Mouse (Mus musculus) Patski (cell line): ENCODE results near the gene Mpp5. TPM values are rescaled to one million over a fixed set of nuclear protein-coding genes. Genes with fewer than 3 reads are reported as not detected.
A peak's percentile ranks its signal among the peaks of the same experiment; 100 is the strongest.

Source experiments
- ATAC-seq: fragments of 100-300 bp; one replicate; pipeline ENCODE4 v1.8.0; 2021
- CTCF ChIA-PET: fragments of 350-600 bp; sonication (Branson Sonifier 250); formaldehyde crosslinking; loops from one replicate; lab custom pipeline; 2022; ENCODE audit warnings: inconsistent platforms; lab: Charles Lee
- POLR2A ChIA-PET: fragments of 350-600 bp; sonication (Branson Sonifier 250); formaldehyde crosslinking; loops from one replicate; lab custom pipeline; 2022; ENCODE audit warnings: antibody characterized with exemption, inconsistent platforms; lab: Charles Lee
- DNase-seq: peaks from one replicate; pipeline ENCODE4 v3.0.0-alpha.2; 2011; ENCODE audit warnings: low read depth, low spot score
- H3K27me3 ChIP-seq: fragments of 371-371 bp; one replicate; pipeline ENCODE4 v1.5.1; 2021
- CTCF ChIP-seq: fragments of 100-300 bp; IDR thresholded peaks from one replicate; pipeline ENCODE4 v1.5.1; 2021
- in situ Hi-C: fragments of 300-500 bp; cut with MboI; formaldehyde crosslinking; loops from 3 replicates; pipeline ENCODE4 v1.11.1; 2018; ENCODE audit warnings: low pct_unique_long_range_greater_than_20kb, mixed read lengths
- polyA plus RNA-seq: library from polyadenylated mRNA; unstranded; gene quantifications from one replicate; pipeline ENCODE4 v1.2.3, GENCODE M21; 2021

Gene Mpp5
- polyA plus RNA-seq, 1 experiment from 2014 or later, result 33.6 TPM

- CTCF ChIA-PET, result no interaction called here
- H3K27me3 ChIP-seq, result no peaks in the 10 kb centered on the region
- DNase-seq (no peak), ATAC-seq (no peak)
- no peak for TF ChIP-seq CTCF
- POLR2A ChIA-PET, result no interaction called here
- in situ Hi-C loops, result no loop called here
Observed at GRCm38 (mm10) chr12:78773211-78773610, 24.5 kb downstream of the Mpp5 start.

- in situ Hi-C loops, result no loop called here
- ATAC-seq, result peak; percentile 29
- no peak for TF ChIP-seq CTCF
- H3K27me3 ChIP-seq, result no peaks in the 10 kb centered on the region
- ChIA-PET POLR2A (interaction anchor here (0.6 kb wide), 2 partner anchors 13 to 354 kb away, joined by 3 to 7 read pairs; no protein-coding TSS in a partner anchor), CTCF (interaction anchor here (1.1 to 1.2 kb wide), 3 partner anchors 11 to 27 kb away, joined by 3 to 4 read pairs (median 3); no protein-coding TSS in a partner anchor)
- no peak for DNase-seq
Observed at GRCm38 (mm10) chr12:78777916-78778315, 29.2 kb downstream of the Mpp5 start.

DNA sequence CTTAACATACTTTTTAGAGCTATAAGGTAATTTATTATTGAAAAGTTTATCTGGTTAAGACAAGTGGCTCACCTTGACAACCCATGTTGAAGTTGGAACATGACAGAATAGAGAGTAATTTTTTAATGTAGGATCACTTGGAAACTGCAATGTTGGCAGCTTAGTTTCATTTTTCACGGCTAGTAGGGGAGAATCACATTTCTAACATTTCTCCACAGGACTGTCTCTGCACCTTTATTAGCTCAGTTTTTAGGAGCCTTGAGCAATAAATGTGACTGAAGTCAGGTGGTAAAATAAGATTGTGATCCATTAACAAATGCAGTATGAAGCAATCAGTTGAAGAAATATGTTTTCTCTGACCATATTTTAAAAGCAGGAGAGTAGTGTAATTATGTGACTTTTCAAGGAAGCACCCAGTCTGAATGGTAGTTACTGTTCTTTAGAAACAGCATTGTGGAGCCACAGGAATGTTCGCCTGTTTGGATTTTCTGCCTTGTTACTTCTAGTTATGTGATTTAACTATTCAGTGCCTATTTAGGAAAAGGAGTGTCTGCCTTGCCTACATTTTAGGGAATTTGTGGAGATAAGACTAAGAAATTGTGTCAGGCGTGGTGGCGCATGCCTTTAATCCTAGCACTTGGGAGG is 29.8 kb downstream of the Mpp5 start:
- TF ChIP-seq CTCF, result no peak
- in situ Hi-C loops, result no loop called here
- ChIA-PET CTCF (interaction anchor here (1.1 to 1.2 kb wide), 3 partner anchors 11 to 28 kb away, joined by 3 to 4 read pairs (median 3); no protein-coding TSS in a partner anchor), POLR2A (interaction anchor here (0.6 kb wide), 1 partner anchor 13 kb away, joined by 7 read pairs; no protein-coding TSS in a partner anchor)
- ATAC-seq (peak; percentile 93), DNase-seq (peak; percentile 49)
- H3K27me3 ChIP-seq, result no peaks in the 10 kb centered on the region

- DNase-seq (no peak), ATAC-seq (no peak)
- ChIA-PET POLR2A (no interaction called here), CTCF (interaction anchor here (1.9 kb wide), 1 partner anchor 10 kb away, joined by 4 read pairs; no protein-coding TSS in a partner anchor)
- no peaks in the 10 kb centered on the region for H3K27me3 ChIP-seq
- in situ Hi-C loops, result no loop called here
- TF ChIP-seq CTCF, result no peak
Observed at GRCm38 (mm10) chr12:78788266-78788873, 39.7 kb downstream of the Mpp5 start.

DNA sequence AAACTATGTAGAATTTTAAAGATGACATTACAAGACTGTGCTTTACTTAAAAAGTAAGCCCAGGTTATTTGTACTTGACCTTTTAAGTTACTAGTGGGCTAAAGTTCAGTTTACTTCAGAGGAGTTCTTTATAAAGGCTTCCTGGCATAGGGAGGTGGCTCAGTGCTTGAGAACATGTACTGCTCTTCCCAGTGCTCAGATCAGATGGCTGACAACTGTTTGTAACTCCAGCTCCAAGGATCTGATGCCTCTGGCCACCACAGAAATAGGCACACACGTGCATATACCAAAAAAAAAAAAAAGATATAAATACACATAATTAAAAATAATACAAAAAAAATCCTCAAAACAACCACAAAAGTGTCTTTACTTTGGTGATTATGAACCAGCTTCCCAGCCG is 42.1 kb downstream of the Mpp5 start:
- TF ChIP-seq CTCF, result no peak
- H3K27me3 ChIP-seq, result no peaks in the 10 kb centered on the region
- DNase-seq (no peak), ATAC-seq (no peak)
- in situ Hi-C loops, result no loop called here
- ChIA-PET POLR2A (interaction anchor here (0.6 kb wide), 1 partner anchor 13 kb away, joined by 7 read pairs; no protein-coding TSS in a partner anchor), CTCF (no interaction called here)

- no peak for TF ChIP-seq CTCF
- in situ Hi-C loops, result no loop called here
- no peak for DNase-seq
- no peaks in the 10 kb centered on the region for H3K27me3 ChIP-seq
- CTCF ChIA-PET, result interaction anchor here (1.3 kb wide), 1 partner anchor 16 kb away, joined by 3 read pairs; no protein-coding TSS in a partner anchor
- POLR2A ChIA-PET, result no interaction called here
- ATAC-seq, result no peak
Observed at GRCm38 (mm10) chr12:78794236-78794635, 45.5 kb downstream of the Mpp5 start.

GRCm38 (mm10) chr12:78800036-78800435 is 51.3 kb downstream of the Mpp5 start:
- TF ChIP-seq CTCF, result no peak

GRCm38 (mm10) chr12:78801836-78802235 is 53.1 kb downstream of the Mpp5 start:
- DNase-seq, result no peak
- CTCF ChIA-PET, result no interaction called here
- ATAC-seq, result no peak
- POLR2A ChIA-PET, result no interaction called here
- no peaks in the 10 kb centered on the region for H3K27me3 ChIP-seq
- in situ Hi-C loops, result no loop called here
- TF ChIP-seq CTCF, result no peak

More at GRCm38 (mm10) chr12:78800036-78800435, 51.3 kb downstream of the Mpp5 start:
- ChIA-PET CTCF (no interaction called here), POLR2A (no interaction called here)
- H3K27me3 ChIP-seq, result no peaks in the 10 kb centered on the region
- ATAC-seq (no peak), DNase-seq (no peak)
- in situ Hi-C loops, result no loop called here

DNA sequence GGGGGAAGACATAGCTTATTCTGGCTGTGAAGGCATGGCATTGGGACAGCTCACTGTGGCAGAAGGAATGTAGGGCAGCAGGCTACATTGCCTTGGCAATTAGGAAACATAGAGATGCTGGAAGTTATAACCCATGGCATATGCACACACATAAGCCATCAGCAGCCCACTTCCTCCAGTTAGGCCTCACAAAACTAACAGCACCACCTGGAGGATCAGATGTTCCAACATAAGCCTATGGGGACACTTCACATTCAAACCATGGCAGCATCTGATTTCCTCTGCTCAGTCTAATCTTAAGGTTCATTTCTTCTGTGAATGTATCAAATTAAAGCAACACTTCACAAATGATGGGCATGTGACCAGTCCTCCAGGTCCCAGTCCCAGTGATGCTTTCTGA is 65.7 kb downstream of the Mpp5 start:
- CTCF ChIA-PET, result interaction anchor here (0.9 kb wide), 2 partner anchors 64 to 483 kb away, joined by 3 to 4 read pairs; no protein-coding TSS in a partner anchor
- ATAC-seq (no peak), DNase-seq (no peak)
- in situ Hi-C loops, result no loop called here
- no peaks in the 10 kb centered on the region for H3K27me3 ChIP-seq
- TF ChIP-seq CTCF, result peak; percentile 42
- POLR2A ChIA-PET, result no interaction called here

DNA sequence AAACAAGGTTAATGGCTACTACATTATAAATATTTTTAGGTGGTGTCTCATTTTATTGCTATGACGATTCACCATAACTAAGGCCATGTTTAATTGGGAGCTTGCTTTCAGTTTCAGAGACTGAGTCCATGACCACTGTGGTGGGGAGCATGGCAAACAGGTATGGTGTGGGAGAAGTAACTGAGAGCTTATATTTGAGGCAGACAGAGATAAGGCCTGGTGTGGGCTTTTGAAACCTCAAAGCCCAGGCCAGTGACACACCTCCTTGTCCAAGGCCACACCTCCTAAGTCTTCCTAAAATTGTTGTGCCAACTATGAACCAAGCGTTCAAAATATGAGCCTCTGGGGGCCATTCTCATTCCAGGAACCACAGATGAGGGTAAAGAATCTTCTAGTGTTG is 85.8 kb downstream of the Mpp5 start:
- in situ Hi-C loops, result loop anchor here (10.0 to 25.0 kb wide), 2 partner anchors 500 to 622 kb away; no protein-coding TSS in a partner anchor
- POLR2A ChIA-PET, result no interaction called here
- H3K27me3 ChIP-seq, result no peaks in the 10 kb centered on the region
- ATAC-seq (no peak), DNase-seq (no peak)
- TF ChIP-seq CTCF, result no peak
- CTCF ChIA-PET, result no interaction called here

DNA sequence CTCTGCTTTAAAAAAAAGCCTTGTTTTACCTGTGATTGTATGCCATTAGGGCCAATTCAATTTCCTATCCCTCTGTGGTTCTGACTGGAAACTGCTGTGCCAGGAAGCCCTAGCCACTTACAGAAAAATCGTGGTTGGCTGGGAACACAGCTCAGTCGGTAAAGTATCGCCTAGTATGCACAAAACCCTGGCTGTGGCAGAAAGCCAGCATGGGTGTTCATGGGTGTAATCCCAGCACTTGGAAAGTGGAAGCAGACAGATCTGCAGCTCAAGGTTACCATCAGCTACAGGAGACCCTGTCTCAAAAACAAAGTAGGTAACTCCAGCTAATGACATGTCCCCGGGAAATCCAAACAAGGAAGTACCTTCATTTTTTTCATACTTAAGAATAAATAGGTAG is 91.2 kb downstream of the Mpp5 start:
- ChIA-PET CTCF (no interaction called here), POLR2A (no interaction called here)
- no peak for DNase-seq
- in situ Hi-C loops, result loop anchor here (10.0 to 25.0 kb wide), 2 partner anchors 505 to 628 kb away; no protein-coding TSS in a partner anchor
- no peak for TF ChIP-seq CTCF
- ATAC-seq, result no peak
- no peaks in the 10 kb centered on the region for H3K27me3 ChIP-seq
